Mouse (Mus musculus): ENCODE measurements around the gene Immp2l.

GRCm38 (mm10) chr12:40983021-40983420 lies 40.9 kb upstream of the Immp2l start:
- TF ChIP-seq GATA1 (IDR thresholded peaks at IDR 0.05; ENCODE audit: borderline replicate concordance, low read length) (no peak), FLI1 (IDR thresholded peaks at IDR 0.05; ENCODE audit: low read length) (no peak)
